Mouse (Mus musculus): ENCODE results near the gene Gm20683. TPM values are rescaled to one million over a fixed set of nuclear protein-coding genes. Genes with fewer than 3 reads are reported as not detected.
"Not testable (repeated sequence)": the region's sequence is repeated elsewhere in the genome, so short reads cannot be mapped to it uniquely, and the experiment has no call there.

The Gm20683 gene
- polyA plus RNA-seq, 1 experiment from 2014 or later, result 3.0 TPM

GRCm38 (mm10) chr17:25817662-25818061, 23.9 kb downstream of the Gm20683 start:
- no peak for ATAC-seq (replicated peaks; ENCODE audit: low FRiP score)
- Histone ChIP-seq H3K27me3 (peaks cover 81% of the 10 kb centered on the region), H3K4me3 (replicated peaks) (no peak overlapping the region), H3K4me1 (peaks cover 14% of the 10 kb centered on the region), H3K9me3 (replicated peaks) (no peaks in the 10 kb centered on the region), H3K4me2 (no peak overlapping the region), H3K27ac (no peak overlapping the region), H3K9ac (no peak overlapping the region), H3K36me3 (no peaks in the 10 kb centered on the region)
- 84% methylated on average over 11 of the region's 11 CpGs for WGBS

DNA sequence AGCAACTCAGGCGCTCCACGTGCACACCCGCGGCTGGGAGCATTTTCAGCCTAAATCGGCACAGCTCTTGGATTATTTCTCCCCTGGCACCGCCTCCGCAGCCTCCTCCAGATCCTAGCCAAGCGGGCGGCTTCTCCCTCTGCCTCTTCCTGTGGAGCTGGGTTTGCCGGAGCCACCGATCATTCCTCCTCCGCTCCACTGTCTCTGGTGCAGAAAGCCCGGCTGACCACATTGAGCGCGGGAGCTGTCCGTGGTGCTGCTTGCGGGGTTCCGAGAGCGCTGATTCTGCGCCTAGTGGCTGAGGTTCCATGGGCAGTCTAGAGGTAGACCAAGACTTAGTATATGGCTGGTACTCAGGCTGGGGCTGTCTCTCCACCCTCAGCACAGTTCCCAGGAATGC, 28.1 kb downstream of the Gm20683 start:
- H3K36me3 ChIP-seq, result no peaks in the 10 kb centered on the region
- peak; percentile 47 for ATAC-seq (replicated peaks; ENCODE audit: low FRiP score)
- H3K4me1 ChIP-seq, result peaks cover 19% of the 10 kb centered on the region
- H3K27me3 ChIP-seq, result peaks cover 81% of the 10 kb centered on the region
- H3K4me2 ChIP-seq, result peak overlapping the region; percentile 24
- H3K9me3 ChIP-seq (replicated peaks), result no peaks in the 10 kb centered on the region
- H3K9ac ChIP-seq, result no peak overlapping the region
- H3K27ac ChIP-seq, result no peak overlapping the region
- no peak overlapping the region for H3K4me3 ChIP-seq (replicated peaks)
- under 1% methylated on average over 20 of the region's 20 CpGs for WGBS

GRCm38 (mm10) chr17:25810890-25811289, 30.7 kb downstream of the Gm20683 start:
- H3K27me3 ChIP-seq, result peaks cover 69% of the 10 kb centered on the region
- no peak overlapping the region for H3K27ac ChIP-seq
- no peaks in the 10 kb centered on the region for H3K9me3 ChIP-seq (replicated peaks)
- no peak for ATAC-seq (replicated peaks; ENCODE audit: low FRiP score)
- no peaks in the 10 kb centered on the region for H3K36me3 ChIP-seq
- H3K9ac ChIP-seq, result no peak overlapping the region
- no peak overlapping the region for H3K4me3 ChIP-seq (replicated peaks)
- 71% methylated on average over 4 of the region's 4 CpGs for WGBS
- H3K4me2 ChIP-seq, result no peak overlapping the region
- H3K4me1 ChIP-seq, result peaks cover 24% of the 10 kb centered on the region

GRCm38 (mm10) chr17:25809606-25810340, 31.8 kb downstream of the Gm20683 start:
- Histone ChIP-seq H3K4me3 (replicated peaks) (peak overlapping the region; percentile 73), H3K27ac (no peak overlapping the region), H3K27me3 (peaks cover 73% of the 10 kb centered on the region), H3K36me3 (no peaks in the 10 kb centered on the region), H3K9ac (peak overlapping the region; percentile 48), H3K4me2 (peak overlapping the region; percentile 99), H3K9me3 (replicated peaks) (no peaks in the 10 kb centered on the region), H3K4me1 (peaks cover 24% of the 10 kb centered on the region)
- peak; percentile 27 for ATAC-seq (replicated peaks; ENCODE audit: low FRiP score)
- 12% methylated on average over 25 of the region's 25 CpGs for whole genome bisulfite sequencing

DNA sequence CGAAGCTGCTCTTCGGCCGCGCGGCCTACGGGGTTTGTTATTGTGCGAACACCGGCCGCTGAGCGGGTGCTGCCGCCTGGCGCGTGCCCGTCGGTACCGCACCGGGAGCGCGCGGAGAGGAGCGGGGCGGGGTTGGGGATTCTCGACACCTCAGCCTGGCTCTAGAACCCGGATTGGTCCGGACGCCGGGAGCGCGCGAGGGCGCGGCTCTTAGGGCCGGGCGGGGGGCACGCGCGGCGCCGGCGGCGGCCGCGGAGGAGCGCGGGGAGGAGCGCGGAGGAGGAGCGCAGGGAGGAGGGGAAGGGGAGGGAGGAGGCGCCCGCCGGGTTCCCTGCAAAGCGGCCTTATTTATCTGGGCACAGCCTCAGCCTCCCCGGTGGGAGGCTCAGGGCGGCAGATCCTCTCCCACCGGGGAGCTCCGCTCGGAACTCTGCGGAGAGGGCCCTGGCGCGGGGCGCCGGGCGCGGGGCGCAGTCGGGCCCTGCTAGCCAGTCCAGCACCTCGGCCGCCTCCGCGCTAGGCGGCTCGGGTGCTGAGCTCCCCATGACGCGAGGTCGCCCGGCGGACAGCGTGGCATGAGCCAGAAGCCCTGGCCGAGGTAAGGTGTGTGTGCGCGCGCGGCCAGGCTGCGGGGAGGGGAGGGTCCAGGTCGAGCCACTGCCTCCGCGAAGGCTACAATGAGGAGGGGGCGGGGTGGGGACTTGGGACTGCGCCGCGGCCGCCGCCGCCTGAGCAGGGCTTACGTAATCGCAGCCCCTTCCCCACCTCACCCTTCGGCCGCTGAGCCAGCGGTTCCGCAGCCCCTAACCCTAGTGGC, 32.6 kb downstream of the Gm20683 start, which contains the start of gene Fbxl16:
Gene Fbxl16 (plus strand): TSS at position 297 of the 817 bp plus-strand sequence.
- Histone ChIP-seq H3K27ac (no peak within 1 kb of the TSS), H3K4me2 (peak within 1 kb of the TSS; percentile 99), H3K4me3 (replicated peaks) (peak within 1 kb of the TSS; percentile 73), H3K9ac (peak within 1 kb of the TSS; percentile 48), H3K4me1 (peaks cover 24% of the 10 kb centered on the region), H3K36me3 (no peaks in the 10 kb centered on the region), H3K27me3 (peaks cover 72% of the 10 kb centered on the region), H3K9me3 (replicated peaks) (no peaks in the 10 kb centered on the region)
- WGBS, result under 1% methylated on average over 95 of the region's 100 CpGs
- ATAC-seq (replicated peaks; ENCODE audit: low FRiP score), result peak; percentile 69

DNA sequence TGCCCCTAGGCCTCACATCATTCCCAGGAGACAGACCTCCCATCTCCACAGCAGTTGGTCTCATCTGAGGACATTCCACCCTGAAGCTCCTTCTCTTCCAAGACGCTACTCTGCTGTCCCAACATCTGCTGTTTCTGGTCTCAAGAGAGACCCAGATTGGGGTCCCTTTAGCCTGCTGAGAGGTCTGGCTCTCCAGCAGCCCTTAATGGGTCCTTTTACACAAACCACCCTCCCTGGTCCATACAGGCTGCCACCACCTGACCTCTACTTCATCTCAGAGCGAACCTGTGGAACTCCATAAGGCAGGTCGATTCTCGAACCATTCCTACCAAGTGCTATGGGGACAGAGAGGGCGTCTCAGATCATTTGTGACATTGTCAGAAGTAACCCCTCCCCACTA, 33.5 kb downstream of the Gm20683 start:
- no peaks in the 10 kb centered on the region for H3K36me3 ChIP-seq
- H3K27ac ChIP-seq, result no peak overlapping the region
- H3K4me3 ChIP-seq (replicated peaks), result peak overlapping the region; percentile 73
- peak overlapping the region; percentile 99 for H3K4me2 ChIP-seq
- no peak for ATAC-seq (replicated peaks; ENCODE audit: low FRiP score)
- no peak overlapping the region for H3K9ac ChIP-seq
- no peaks in the 10 kb centered on the region for H3K9me3 ChIP-seq (replicated peaks)
- H3K27me3 ChIP-seq, result peaks cover 76% of the 10 kb centered on the region
- H3K4me1 ChIP-seq, result peaks cover 20% of the 10 kb centered on the region
- WGBS, result 45% methylated on average over 5 of the region's 5 CpGs

DNA sequence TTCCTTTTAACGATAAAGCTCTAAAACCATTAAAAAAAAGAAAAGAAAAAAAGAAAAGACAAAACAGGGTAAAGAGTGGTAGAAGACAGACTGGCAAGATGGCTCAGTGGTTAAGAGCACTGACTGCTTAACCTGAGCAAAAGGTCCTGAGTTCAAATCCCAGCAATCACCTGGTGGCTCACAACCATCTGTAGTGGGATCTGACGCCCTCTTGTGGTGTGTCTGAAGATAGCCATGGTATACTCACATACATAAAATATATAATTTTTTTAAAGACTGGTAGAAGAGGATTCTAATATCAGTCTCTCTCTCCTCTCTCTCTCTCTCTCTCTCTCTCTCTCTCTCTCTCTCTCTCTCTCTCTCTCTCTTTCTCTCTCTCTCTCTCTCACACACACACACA, 34.1 kb downstream of the Gm20683 start:
- ATAC-seq (replicated peaks; ENCODE audit: low FRiP score); H3K4me3 ChIP-seq (replicated peaks); H3K4me2 ChIP-seq; H3K9ac ChIP-seq; H3K36me3 ChIP-seq; H3K9me3 ChIP-seq (replicated peaks); H3K27ac ChIP-seq: not testable (repeated sequence)
- peaks cover 18% of the 10 kb centered on the region for H3K4me1 ChIP-seq
- WGBS, result 37% methylated on average over 2 of the region's 2 CpGs
- peaks cover 76% of the 10 kb centered on the region for H3K27me3 ChIP-seq

GRCm38 (mm10) chr17:25806507-25806906, 35.1 kb downstream of the Gm20683 start:
- ATAC-seq (replicated peaks; ENCODE audit: low FRiP score), result no peak
- WGBS, result 67% methylated on average over 4 of the region's 4 CpGs
- H3K4me1 ChIP-seq, result peaks cover 18% of the 10 kb centered on the region
- H3K9ac ChIP-seq, result no peak overlapping the region
- H3K4me2 ChIP-seq, result no peak overlapping the region
- H3K9me3 ChIP-seq (replicated peaks), result no peaks in the 10 kb centered on the region
- peaks cover 75% of the 10 kb centered on the region for H3K27me3 ChIP-seq
- H3K36me3 ChIP-seq, result no peaks in the 10 kb centered on the region
- H3K27ac ChIP-seq, result no peak overlapping the region
- no peak overlapping the region for H3K4me3 ChIP-seq (replicated peaks)

DNA sequence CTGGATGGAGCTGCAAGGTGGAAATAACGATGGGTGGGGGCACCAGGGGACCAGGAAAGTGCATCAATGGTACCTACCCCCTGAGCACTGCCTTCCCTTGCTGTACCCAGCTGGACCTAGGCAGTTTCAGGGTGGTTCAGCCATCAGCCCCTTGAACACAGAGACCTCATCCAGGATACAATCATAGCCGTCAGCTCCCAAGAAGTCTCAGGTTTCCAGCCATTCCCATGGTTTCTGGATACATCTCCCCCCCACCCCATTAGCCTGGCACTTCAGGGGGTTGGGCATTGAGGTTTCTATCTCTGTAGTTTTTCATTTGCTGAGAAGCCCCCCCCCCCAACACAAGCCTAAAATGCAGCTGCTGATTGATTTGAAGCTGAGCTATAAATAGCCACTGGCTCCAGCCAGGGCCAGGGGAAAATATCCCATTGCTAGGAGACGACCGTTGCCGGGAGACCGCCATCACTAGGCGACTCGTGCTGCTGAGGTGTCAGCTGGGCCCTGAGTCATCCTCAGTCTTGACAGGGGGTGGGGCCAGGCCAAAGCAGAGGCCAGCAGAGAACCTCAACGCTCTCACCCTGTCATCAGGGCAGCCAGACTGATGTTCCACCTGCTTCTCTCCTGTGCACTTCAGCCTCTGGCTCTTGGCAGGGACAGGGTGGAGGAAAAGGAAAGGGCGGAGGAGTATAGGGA, 38.6 kb downstream of the Gm20683 start:
- H3K4me1 ChIP-seq, result 0 out of 2 replicates have a peak, but pooled peaks cover under 1% of the 10 kb centered on the region
- WGBS, result 11% methylated on average over 10 of the region's 10 CpGs
- peaks cover 46% of the 10 kb centered on the region for H3K27me3 ChIP-seq
- H3K4me2 ChIP-seq, result no peak overlapping the region
- no peak overlapping the region for H3K27ac ChIP-seq
- H3K9me3 ChIP-seq (replicated peaks), result no peaks in the 10 kb centered on the region
- no peak for ATAC-seq (replicated peaks; ENCODE audit: low FRiP score)
- no peaks in the 10 kb centered on the region for H3K36me3 ChIP-seq
- H3K9ac ChIP-seq, result no peak overlapping the region
- no peak overlapping the region for H3K4me3 ChIP-seq (replicated peaks)

DNA sequence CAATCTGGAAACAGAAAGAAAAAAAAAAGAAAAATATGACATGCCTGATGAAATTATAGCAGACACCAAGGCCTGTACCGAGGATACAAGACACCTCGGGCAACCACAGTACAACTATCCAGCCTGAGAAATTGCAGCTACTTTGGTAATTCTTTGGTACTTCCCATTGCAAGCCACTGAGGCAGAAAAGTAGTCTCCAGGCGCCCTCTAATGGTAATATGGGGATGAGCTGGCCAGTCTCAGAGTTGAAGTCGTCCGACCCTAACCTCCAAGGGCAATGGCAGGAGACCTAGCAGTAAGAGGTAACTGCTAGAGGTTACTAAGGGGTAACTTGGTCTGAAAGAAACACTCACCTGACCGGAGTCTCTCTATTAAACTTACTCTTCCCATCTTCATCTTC, 40.5 kb downstream of the Gm20683 start:
- Histone ChIP-seq H3K4me1 (peaks cover 12% of the 10 kb centered on the region), H3K4me3 (replicated peaks) (no peak overlapping the region), H3K9ac (no peak overlapping the region), H3K9me3 (replicated peaks) (no peaks in the 10 kb centered on the region), H3K27ac (no peak overlapping the region), H3K4me2 (no peak overlapping the region), H3K27me3 (peaks cover 38% of the 10 kb centered on the region), H3K36me3 (no peaks in the 10 kb centered on the region)
- no peak; the same call in 1 of the 2 replicates for ATAC-seq (replicated peaks; ENCODE audit: low FRiP score)
- 6% methylated on average over 6 of the region's 6 CpGs for WGBS

DNA sequence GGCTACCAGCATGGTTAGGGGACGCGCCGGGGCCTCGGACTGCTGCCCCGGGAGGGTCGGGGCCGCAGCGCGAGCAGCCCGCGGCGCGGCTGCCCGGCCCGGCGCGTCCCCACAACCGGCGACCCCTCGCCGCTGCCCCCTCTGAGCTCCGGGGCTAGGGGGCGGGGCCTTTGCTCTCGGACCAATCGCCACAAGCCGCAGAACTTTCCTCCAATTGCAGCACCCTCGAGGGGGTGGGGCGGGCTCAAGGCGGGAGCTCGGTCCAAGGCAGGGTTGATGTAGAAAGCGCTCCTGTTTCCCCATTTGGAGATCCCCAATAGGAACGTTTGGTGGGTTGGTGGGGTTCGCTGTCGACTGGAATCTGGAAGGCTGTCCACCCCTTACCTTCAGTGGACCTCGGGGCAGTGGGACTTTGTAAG, 44.6 kb downstream of the Gm20683 start, which contains the start of gene Metrn:
Gene Metrn (minus strand): TSS at position 186 of the 419 bp plus-strand sequence.
- 0 out of 2 replicates have a peak, but pooled peaks cover 3% of the 10 kb centered on the region for H3K36me3 ChIP-seq
- peak; percentile 80 for ATAC-seq (replicated peaks; ENCODE audit: low FRiP score)
- H3K4me1 ChIP-seq, result peaks cover 49% of the 10 kb centered on the region
- under 1% methylated on average over 35 of the region's 35 CpGs for WGBS
- H3K4me2 ChIP-seq, result peak within 1 kb of the TSS; percentile 93
- H3K9ac ChIP-seq, result peak within 1 kb of the TSS; percentile 65
- H3K4me3 ChIP-seq (replicated peaks), result peak within 1 kb of the TSS; percentile 67
- no peaks in the 10 kb centered on the region for H3K9me3 ChIP-seq (replicated peaks)
- H3K27ac ChIP-seq, result peak within 1 kb of the TSS; percentile 56
- peaks cover 9% of the 10 kb centered on the region for H3K27me3 ChIP-seq
